Mouse (Mus musculus) CH12.LX (cell line): ENCODE measurements around the gene Sh3tc1. TPM values are rescaled to one million over a fixed set of nuclear protein-coding genes. Genes with fewer than 3 reads are reported as not detected.

Source experiments
- DNase-seq: peaks from one replicate; pipeline ENCODE4 v3.0.0-alpha.2; 2013; ENCODE audit errors: extremely low read depth
- H3K27ac ChIP-seq: 2 replicates; pipeline ENCODE4 v1.5.1; 2012; ENCODE audit warnings: low read depth, mild to moderate bottlenecking, control low read depth, moderate library complexity; ENCODE audit not compliant: insufficient read depth
- H3K27me3 ChIP-seq: replicated peaks from 2 replicates; pipeline ENCODE3; 2012; ENCODE audit warnings: inconsistent platforms
- H3K36me3 ChIP-seq, 2 experiments: replicated peaks in 1 of 2; 2 replicates each; pipeline versions ENCODE3 to v1.6.1; 2012; ENCODE audit warnings: inconsistent platforms in 1 of 2, low read length in 1 of 2, mild to moderate bottlenecking in 1 of 2, mixed read lengths in 1 of 2, moderate library complexity in 1 of 2; ENCODE audit not compliant: control insufficient read depth in 1 of 2, insufficient read depth in 1 of 2
- H3K4me1 ChIP-seq, 2 experiments: 2 replicates each; pipeline ENCODE4 v1.6.1; 2012; ENCODE audit warnings: inconsistent platforms in 1 of 2, moderate library complexity in 1 of 2; ENCODE audit not compliant: insufficient read depth in 2 of 2, control insufficient read depth in 1 of 2
- H3K4me2 ChIP-seq: 2 replicates; pipeline ENCODE4 v1.6.1; 2012; ENCODE audit warnings: low read depth, mild to moderate bottlenecking, control low read depth; ENCODE audit not compliant: poor library complexity, insufficient read depth, severe bottlenecking
- H3K4me3 ChIP-seq, 3 experiments: fragments of 150-350 bp in 1 of 3; sonication (generic) in 1 of 3; replicated peaks in 1 of 3; 2 replicates each; pipeline versions ENCODE3 to v1.5.1; 2011 to 2012; ENCODE audit warnings: low read depth in 2 of 3, low read length in 2 of 3, mild to moderate bottlenecking in 2 of 3, moderate library complexity in 2 of 3, control low read depth in 1 of 3, improper control_type of control experiment in 1 of 3, inconsistent platforms in 1 of 3, mixed read lengths in 1 of 3; ENCODE audit not compliant: poor library complexity in 1 of 3
- H3K79me2 ChIP-seq: replicated peaks from 2 replicates; pipeline ENCODE4 v1.6.1; 2012; ENCODE audit warnings: mild to moderate bottlenecking, moderate library complexity; ENCODE audit not compliant: control insufficient read depth, poor library complexity, insufficient read depth, severe bottlenecking; ENCODE audit errors: extremely low read depth
- H3K9ac ChIP-seq: 2 replicates; pipeline ENCODE4 v1.6.1; 2012; ENCODE audit warnings: low read depth, mild to moderate bottlenecking, control low read depth, moderate library complexity; ENCODE audit not compliant: insufficient read depth
- H3K9me3 ChIP-seq: replicated peaks from 2 replicates; pipeline ENCODE3; 2012; ENCODE audit warnings: low read length, inconsistent platforms, mixed read lengths
- BHLHE40 ChIP-seq: IDR thresholded peaks from 2 replicates; pipeline ENCODE4 v1.6.1; 2011; ENCODE audit warnings: mild to moderate bottlenecking, low read depth, low read length, improper control_type of control experiment
- CHD2 ChIP-seq: IDR thresholded peaks from 2 replicates; pipeline ENCODE4 v1.6.1; 2011; ENCODE audit warnings: low read length, improper control_type of control experiment
- CTCF ChIP-seq, 2 experiments: IDR thresholded peaks in 1 of 2; conservative IDR thresholded peaks in 1 of 2; 2 replicates each; pipeline ENCODE4 v1.5.1; 2011 to 2012; ENCODE audit warnings: low read depth in 2 of 2, low read length in 2 of 2, improper control_type of control experiment in 1 of 2, inconsistent platforms in 1 of 2, mild to moderate bottlenecking in 1 of 2, moderate library complexity in 1 of 2
- ELF1 ChIP-seq: IDR thresholded peaks from 2 replicates; pipeline ENCODE4 v1.6.1; 2014; ENCODE audit warnings: low read depth, mild to moderate bottlenecking, inconsistent platforms, low read length, improper control_type of control experiment
- GABPA ChIP-seq: IDR thresholded peaks from 2 replicates; pipeline ENCODE4 v1.6.1; 2012; ENCODE audit warnings: low read depth, low read length, improper control_type of control experiment, inconsistent platforms; ENCODE audit not compliant: insufficient replicate concordance
- KAT2A ChIP-seq: IDR thresholded peaks from 2 replicates; pipeline ENCODE4 v1.6.1; 2012; ENCODE audit warnings: low read length, improper control_type of control experiment, inconsistent platforms; ENCODE audit not compliant: insufficient replicate concordance
- MAZ ChIP-seq: IDR thresholded peaks from 2 replicates; pipeline ENCODE4 v1.6.1; 2012; ENCODE audit warnings: low read depth, mild to moderate bottlenecking, inconsistent platforms, low read length, improper control_type of control experiment, moderate library complexity
- MEF2A ChIP-seq: IDR thresholded peaks from 2 replicates; pipeline ENCODE4 v1.6.1; 2014; ENCODE audit warnings: low read depth, mild to moderate bottlenecking, inconsistent platforms, low read length, improper control_type of control experiment, borderline replicate concordance
- NELFE ChIP-seq: IDR thresholded peaks from 2 replicates; pipeline ENCODE4 v1.6.1; 2011; ENCODE audit warnings: low read depth, low read length, improper control_type of control experiment
- NRF1 ChIP-seq: IDR thresholded peaks from 2 replicates; pipeline ENCODE4 v1.6.1; 2014; ENCODE audit warnings: low read depth, mild to moderate bottlenecking, inconsistent platforms, low read length, improper control_type of control experiment, moderate library complexity
- POLR2A ChIP-seq: IDR thresholded peaks from 2 replicates; pipeline ENCODE4 v1.6.1; 2011; ENCODE audit warnings: low read depth, mild to moderate bottlenecking, improper control_type of control experiment, low read length
- RAD21 ChIP-seq: IDR thresholded peaks from 2 replicates; pipeline ENCODE4 v1.6.1; 2011; ENCODE audit warnings: low read depth, mild to moderate bottlenecking, low read length, improper control_type of control experiment, moderate library complexity
- ZMIZ1 ChIP-seq: IDR thresholded peaks from 2 replicates; pipeline ENCODE4 v1.6.1; 2012; ENCODE audit warnings: low read depth, mild to moderate bottlenecking, inconsistent platforms, low read length, improper control_type of control experiment
- ZNF384 ChIP-seq: IDR thresholded peaks from 2 replicates; pipeline ENCODE4 v1.6.1; 2012; ENCODE audit warnings: low read depth, low read length, improper control_type of control experiment, inconsistent platforms
- dilution Hi-C: fragments of 300-500 bp; cut with MboI; formaldehyde crosslinking; loops from 2 replicates; pipeline ENCODE4 v1.14.3; 2020; ENCODE audit warnings: low sequenced_read_pairs; ENCODE audit not compliant: extremely low pct_unique_long_range_greater_than_20kb, extremely low pct_ligation_motif_present
- in situ Hi-C: fragments of 300-500 bp; cut with MboI; formaldehyde crosslinking; loops from 3 replicates; pipeline ENCODE4 v1.14.3; 2019; ENCODE audit warnings: low sequenced_read_pairs, low pct_ligation_motif_present, low pct_unique_long_range_greater_than_20kb, mixed read lengths
- polyA plus RNA-seq: library from polyadenylated mRNA; unstranded; fragments of >175 nt; gene quantifications from 2 replicates; pipeline ENCODE4 v1.2.1, GENCODE M21; 2012; ENCODE audit warnings: low read depth; ENCODE audit not compliant: insufficient read length
- total RNA-seq, 2 experiments: library from RNA; depleted of rRNA; stranded (reverse); fragments of 300-350 nt in 1 of 2; fragments of >200 nt in 1 of 2; gene quantifications; 2 replicates each; pipeline ENCODE4 v1.2.3; 2012 to 2014

The Sh3tc1 gene
- total and polyA plus RNA-seq, 3 experiments: 0.85 to 2.3 (median 1.2) TPM

GRCm38 (mm10) chr5:35770891-35771663 is 31.3 kb upstream of the Sh3tc1 start:
- TF ChIP-seq ZMIZ1 (no peak), GABPA (no peak), MEF2A (no peak), RAD21 (no peak), NRF1 (no peak)
- no peak overlapping the region for H3K4me2 ChIP-seq
- dilution Hi-C loops: no loop called here

GRCm38 (mm10) chr5:35770246-35770645 is 30.5 kb upstream of the Sh3tc1 start:
- in situ Hi-C loops: no loop called here
- peaks cover 92% of the 10 kb centered on the region for H3K27me3 ChIP-seq
- H3K4me3 ChIP-seq: no peak overlapping the region
- TF ChIP-seq CTCF (conservative IDR thresholded peaks at IDR 0.05 in 1 of 2, IDR thresholded peaks at IDR 0.05 in 1 of 2; ENCODE audit: low read depth in 2 of 2, low read length in 2 of 2) (no peak), BHLHE40 (no peak), KAT2A (no peak), NELFE (no peak), MAZ (no peak), CHD2 (no peak), ELF1 (no peak), POLR2A (no peak), ZNF384 (no peak)
- H3K79me2 ChIP-seq: no peaks in the 10 kb centered on the region
- DNase-seq: no peak
- H3K36me3 ChIP-seq: no peaks in the 10 kb centered on the region
- H3K27ac ChIP-seq: no peak overlapping the region
- H3K4me1 ChIP-seq: no peaks in the 10 kb centered on the region
- H3K9ac ChIP-seq: no peak overlapping the region
- H3K4me2 ChIP-seq: no peak overlapping the region
- H3K9me3 ChIP-seq: no peaks in the 10 kb centered on the region
- dilution Hi-C loops: no loop called here

More at GRCm38 (mm10) chr5:35770891-35771663, 31.3 kb upstream of the Sh3tc1 start:
- Histone ChIP-seq H3K9ac (no peak overlapping the region), H3K27me3 (peaks cover 91% of the 10 kb centered on the region), H3K4me3 (no peak overlapping the region), H3K27ac (no peak overlapping the region), H3K4me1 (no peaks in the 10 kb centered on the region), H3K9me3 (no peaks in the 10 kb centered on the region), H3K79me2 (no peaks in the 10 kb centered on the region), H3K36me3 (no peaks in the 10 kb centered on the region)
- DNase-seq: no peak
- in situ Hi-C loops: no loop called here
